Mouse (Mus musculus): Measurements from ENCODE around the gene Pla2g3.
A peak's percentile ranks its signal among the peaks of the same experiment; 100 is the strongest.

Pla2g3 gene

DNA sequence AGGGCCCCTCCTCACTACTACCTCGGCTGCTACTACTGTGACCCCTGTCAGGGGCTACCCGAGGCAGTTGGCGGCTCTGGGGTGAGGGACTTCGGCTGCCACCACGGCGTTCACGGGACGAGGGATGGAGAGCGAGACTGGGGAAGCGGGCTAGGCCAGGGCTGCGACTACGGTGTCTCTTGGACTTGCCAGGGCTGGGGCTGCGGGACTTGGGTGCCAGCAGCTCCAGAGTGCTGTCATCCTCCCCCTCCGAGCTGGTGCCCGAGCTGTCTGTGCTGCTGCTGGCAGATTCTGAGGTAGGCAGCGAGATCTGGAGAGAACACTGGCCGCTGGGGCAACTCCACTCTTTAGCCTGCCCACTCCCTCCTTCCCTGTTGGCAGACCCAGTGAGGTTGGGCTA, 6.8 kb downstream of the Pla2g3 start:
- no peak for DNase-seq (ENCODE audit: low spot score in 2 of 2)

DNA sequence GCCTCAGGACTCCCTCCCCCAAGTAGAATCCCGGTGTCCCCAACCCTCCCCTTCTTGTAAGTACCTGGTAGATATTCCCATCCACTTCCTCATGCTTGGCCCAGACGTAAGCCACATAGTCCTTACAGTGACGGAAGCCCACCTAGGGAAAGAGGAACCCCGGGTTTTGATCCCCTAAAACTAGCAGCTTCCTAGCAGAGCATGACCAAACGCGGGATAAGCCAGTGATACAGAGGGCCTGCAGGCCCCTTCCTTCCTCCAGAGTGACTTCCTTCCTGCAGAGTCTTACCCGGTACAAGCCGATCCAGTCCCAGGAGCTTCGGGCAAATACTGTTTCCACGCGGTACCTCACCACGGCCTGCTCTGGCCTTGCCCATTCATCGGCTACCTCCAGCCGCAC, 7.4 kb downstream of the Pla2g3 start:
- no peak for DNase-seq (ENCODE audit: low spot score in 2 of 2)

DNA sequence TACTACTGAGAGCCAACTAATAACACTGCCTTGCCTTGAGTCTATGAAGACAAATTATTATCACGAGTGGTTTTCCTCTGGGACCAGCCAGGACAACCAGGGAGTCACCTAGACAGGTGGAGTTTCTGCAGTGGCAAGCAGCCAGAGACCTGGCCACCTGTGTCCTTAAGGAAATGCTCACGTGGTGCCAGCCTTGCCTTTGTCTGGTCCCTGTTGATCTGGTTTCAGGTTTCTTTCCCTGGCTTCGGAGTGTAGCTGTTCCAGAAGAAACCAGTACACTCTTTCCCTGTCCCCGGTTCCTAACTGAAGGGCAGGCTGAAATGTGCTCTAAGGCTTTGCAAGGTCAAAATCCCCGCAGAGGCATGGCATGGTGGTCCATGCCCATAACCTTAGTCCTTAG, 8.7 kb downstream of the Pla2g3 start:
- no peak for DNase-seq (ENCODE audit: low spot score in 2 of 2)

DNA sequence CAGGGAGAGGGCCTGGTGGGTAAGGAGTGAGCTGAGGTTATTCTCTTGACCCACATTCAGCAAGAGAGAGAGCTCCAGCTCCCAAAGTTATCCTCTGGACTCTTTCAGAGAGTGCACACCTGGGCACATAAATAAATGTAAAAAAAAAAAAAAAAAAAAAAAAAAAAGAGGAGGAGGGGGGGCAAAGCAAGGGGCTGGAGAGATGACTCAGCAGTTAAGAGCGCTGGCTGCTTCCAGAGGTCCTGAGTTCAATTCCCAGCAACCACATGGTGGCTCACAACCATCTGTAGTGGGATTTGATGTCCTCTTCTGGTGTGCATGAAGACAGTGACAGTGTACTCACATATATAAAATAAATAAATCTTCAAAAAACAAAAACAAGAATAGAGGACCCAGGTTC, 9.2 kb downstream of the Pla2g3 start:
- DNase-seq (ENCODE audit: low spot score in 2 of 2), result no peak

DNA sequence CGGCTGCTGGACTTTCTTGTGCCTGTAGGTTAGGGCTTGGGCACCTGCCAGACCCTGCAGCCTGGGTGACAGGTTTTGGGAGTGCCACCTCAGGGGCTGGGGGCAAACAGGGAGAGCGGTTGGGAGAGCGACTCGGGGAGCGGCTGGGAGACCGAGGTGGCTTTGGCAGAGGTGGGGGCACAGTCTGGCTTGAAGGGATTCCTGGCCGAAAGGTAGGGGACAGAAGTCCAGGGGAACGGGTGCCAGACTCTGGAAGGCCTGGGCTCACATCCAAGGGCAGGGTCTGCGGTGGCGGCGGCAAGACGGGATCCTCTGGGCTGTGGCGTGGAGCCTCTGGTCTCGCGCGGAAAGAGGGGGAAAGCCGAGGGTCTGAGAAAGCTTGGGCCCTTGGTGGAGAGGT, 14.0 kb downstream of the Pla2g3 start:
- no peak for DNase-seq (ENCODE audit: low spot score in 2 of 2)

DNA sequence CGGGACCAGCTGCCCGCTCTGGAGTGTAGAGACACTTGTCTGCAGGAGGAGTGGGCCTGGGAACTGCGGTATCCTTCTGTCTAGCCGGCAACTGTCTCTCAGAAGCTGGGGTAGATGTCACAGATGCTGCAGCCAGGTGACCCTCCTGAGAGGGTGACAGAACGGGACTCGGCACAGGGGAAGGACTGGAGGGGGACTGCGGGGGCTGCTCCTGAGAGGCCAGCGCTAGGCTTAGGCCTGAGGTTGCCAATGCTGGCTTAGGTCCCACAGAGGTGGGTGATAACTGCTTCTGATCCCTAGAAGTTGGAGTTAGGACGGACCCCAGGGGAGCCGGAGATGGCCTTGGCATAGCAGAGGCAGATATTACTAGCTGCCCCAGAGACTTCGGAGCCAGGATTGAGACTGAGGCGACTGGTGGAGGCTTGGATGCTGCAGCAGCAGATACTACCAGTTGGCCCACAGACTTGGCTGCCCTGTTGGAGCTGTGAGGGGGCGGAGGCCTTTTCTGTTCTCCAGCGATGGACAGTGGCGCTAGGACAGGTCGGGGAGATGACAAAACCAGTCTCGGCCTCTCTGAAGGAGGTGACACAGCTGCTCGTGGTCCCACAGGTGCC, 14.5 kb downstream of the Pla2g3 start:
- DNase-seq (ENCODE audit: low spot score in 2 of 2), result no peak

DNA sequence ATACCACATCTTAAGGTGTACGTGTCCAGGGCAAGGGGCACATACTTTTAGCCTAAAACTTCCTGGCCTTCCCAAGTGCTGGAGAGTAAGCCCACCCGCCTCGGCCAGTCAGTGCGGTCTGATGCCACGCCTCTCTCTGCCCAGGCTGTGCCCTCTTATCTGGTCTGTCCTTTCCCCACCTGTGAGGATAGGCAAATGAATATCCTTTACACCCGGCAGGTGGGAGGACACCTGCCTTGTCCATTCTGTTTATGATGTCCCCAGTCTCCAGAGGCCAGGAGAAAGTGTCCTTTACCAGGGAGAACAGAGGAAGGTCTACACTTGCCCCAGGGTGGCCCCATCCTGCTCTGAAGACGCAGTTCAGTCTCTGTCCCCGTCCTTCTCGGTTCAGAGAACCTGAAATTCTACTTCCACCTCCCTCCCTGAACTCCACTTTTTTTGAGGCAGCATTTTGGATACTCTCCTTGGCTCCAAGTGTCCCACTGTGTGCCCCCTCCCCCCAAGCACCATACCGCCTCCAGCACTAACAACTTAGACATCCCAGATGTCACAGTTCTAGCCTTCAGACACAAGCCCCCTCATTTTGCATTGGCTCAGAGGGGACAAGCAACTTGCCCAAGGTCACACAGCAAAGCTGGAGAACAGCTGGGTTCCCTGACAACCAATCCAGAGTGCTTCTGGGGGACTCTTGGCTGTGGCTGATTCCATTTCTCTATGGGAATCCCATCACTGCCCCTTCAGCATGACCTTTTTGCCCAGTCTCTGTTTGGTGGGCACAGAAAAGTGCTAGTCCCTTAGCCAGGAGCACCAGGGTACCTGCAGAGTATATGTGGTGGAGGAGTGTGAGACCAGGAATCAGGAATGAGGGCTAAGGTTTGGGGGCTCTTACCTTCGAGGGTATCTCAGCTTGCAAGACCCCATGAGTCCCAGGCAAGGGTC, 15.9 kb downstream of the Pla2g3 start:
- no peak for DNase-seq (ENCODE audit: low spot score in 2 of 2)

DNA sequence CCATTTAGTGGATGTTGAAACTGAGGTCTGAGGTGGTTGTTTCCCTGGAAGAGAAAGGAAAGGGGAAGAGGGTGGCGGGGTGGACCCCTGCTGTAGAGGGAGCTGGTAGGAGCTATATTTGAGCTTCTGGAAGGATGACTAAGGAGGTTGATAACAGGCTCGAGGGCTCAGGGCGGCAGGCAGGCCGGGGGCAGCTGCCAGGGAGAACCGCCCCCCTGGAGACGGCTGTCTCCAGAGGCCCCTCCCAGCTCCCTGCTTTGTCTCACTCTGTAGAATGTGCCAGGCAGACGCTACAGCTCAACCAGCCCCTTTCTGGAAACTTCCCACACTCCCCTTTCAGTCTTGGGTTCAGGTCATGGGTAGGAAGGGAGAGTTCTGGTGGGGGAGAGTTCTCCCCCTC, 20.1 kb downstream of the Pla2g3 start:
- no peak for DNase-seq (ENCODE audit: low spot score in 2 of 2)

DNA sequence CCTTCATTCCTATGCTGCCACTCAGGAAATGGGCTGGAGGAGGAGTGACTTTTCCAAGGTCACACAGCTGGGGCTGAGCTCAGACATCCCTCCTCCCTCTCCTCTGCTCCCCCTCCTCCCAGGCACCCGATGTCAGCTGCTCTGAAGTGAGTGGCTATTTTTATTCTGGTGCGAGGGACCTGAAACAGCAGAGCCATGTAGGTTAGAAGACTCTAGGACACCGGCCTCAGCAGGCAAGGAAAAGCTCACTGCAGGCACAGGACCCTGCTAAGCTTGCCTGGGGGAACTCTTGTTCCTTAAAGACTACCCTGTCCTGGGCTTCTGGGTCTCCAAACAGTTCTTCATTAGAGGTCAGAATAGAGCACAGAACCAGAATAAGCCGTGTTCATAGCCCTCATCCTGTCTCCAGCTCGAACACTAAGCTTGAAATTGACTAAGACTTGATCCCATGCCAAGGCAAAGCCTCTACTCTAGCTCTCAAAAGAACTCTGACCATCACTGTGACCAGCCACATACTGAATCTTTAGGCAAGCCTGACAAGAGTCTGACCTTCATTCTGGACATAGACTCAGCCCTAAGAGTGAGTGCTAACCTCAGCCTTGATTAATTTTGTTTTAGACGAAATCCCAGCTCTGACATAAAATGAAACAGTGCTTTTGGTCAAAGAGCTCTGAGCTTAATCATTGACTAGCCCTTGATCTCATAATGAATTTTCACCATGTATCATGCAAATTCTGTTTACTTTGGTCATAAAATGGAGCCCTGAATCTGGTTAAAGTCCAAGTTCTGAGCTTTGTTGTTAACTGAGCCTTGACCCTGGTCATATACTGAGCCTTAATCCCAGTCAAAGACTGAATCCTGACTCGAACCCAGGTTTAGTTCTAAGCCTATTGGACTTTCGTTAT, 21.3 kb downstream of the Pla2g3 start:
- no peak for DNase-seq (ENCODE audit: low spot score in 2 of 2)

DNA sequence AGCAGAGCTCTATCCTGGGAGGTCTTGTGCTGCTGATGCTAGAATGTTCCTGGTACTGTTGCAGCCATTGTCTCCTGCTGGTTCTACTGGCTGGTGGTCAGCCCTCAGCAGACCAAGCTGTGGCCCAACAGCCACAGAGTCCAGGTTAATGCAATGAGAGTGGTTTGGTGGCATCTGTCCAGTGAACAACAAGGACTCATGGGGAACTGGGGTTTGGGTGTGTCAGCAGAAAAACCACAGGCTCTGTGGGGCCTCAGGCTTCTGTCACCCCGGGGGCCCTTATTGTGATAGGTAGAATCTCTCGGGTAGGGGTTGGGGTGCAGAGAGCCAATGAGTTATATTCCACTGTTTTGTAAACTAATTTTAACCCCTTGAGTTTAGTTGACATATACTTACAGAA, 22.2 kb downstream of the Pla2g3 start:
- DNase-seq (ENCODE audit: low spot score in 2 of 2), result no peak

DNA sequence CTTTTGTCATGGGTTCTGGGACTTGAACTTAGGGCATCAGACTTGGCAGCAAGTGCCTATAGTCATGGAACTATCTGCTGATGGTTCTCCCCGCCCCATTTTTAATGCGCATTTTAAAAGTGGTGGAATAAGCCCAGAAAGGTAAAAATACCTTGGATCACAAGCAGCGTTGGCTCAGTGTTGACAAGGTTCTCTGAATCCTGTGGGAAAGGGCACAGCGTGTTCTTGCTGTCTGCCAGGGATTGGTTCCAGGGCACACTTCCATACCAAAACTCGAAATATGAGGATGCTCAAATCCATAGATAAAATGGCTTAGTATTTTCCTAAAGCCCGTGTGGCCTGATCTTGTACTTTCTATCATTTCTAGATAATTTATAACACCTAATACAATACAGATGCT, 25.2 kb downstream of the Pla2g3 start:
- no peak for DNase-seq (ENCODE audit: low spot score in 2 of 2)

DNA sequence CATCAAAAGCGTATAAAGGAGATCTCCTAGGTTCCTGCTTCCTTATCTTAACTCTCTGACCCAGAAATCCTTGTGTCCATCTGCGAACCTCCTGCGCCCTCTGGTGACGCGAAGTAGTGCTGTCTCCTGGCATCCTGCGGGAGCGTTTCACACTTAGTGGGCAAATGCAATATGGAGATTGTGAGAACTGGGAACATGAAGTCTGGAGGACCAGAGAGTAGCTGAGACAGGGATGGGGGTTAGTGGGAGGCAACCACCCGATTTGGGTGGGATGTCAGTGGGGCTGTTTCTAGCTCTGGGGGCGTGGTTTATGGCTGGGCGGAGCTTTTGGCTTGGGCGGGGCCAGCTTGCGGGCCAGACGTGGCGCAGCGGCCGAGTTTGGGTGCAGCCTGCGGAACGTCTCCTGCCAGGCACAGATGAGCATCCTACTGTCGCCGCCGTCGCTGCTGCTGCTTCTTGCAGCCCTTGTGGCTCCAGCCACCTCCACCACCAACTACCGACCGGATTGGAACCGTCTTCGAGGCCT, 26.5 kb downstream of the Pla2g3 start, which contains the start of gene Selenom:
Selenom (plus strand) TSS at position 156 of the 526 bp plus-strand sequence.
- peak; percentile 85 to 89 for DNase-seq (ENCODE audit: low spot score in 2 of 2)

DNA sequence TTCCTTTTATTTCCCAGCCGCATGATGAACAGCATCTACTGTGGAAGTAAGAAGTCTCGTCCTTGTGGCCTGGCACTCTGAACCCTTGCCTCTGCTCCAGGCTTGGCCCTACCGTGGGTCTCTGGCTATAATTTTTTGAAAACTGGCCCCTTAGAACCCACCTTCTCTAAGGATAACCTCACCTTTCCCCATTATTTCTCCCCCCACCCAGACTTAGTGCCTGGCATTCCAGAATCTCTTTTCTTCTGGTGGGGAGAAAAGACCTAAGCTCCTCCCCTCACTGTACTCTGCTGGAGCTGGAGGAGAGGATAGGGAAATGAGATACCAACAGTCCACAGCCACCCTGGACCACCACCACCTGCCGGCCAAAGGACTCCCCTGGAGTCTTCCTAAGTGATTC, 27.1 kb downstream of the Pla2g3 start:
- DNase-seq (ENCODE audit: low spot score in 2 of 2), result no peak

DNA sequence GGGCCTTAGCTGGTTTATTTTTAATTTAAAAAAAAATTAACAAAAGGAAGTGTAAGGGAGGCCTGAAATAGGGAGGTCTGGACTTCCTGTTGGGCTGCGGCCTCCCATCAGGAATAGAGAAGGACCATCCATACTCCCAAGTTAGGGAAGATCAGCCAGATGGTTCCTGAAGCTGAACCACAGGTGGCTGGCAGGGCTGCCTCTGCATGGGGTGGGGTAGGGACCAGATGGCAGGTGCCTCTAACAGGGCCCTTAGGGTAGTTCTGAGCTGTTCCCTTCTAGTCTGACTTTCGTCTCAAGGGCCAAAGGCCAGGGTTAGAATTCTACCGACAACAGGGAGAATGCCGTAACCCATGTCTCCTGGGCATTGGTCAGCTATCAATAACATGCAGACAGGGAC, 27.6 kb downstream of the Pla2g3 start:
- DNase-seq (ENCODE audit: low spot score in 2 of 2), result no peak

DNA sequence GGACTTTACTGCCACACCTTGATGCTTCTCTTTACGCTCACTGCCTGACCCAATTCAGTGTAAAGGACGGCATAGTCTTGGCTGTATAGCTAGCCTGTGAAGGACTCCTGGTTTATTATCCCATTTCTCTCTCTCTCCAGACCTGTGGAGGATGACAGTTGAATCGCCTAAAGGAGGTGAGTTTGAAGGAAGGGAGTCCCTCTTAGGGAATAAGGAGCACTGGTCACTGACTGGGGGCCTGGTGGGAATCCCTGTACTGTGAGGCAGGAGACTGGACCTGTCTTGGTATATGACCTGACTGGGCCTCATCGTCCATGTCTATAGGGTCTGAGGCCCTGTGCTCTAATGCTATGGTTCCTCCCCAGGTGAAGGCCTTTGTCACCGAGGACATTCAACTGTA, 28.0 kb downstream of the Pla2g3 start:
- no peak for DNase-seq (ENCODE audit: low spot score in 2 of 2)

DNA sequence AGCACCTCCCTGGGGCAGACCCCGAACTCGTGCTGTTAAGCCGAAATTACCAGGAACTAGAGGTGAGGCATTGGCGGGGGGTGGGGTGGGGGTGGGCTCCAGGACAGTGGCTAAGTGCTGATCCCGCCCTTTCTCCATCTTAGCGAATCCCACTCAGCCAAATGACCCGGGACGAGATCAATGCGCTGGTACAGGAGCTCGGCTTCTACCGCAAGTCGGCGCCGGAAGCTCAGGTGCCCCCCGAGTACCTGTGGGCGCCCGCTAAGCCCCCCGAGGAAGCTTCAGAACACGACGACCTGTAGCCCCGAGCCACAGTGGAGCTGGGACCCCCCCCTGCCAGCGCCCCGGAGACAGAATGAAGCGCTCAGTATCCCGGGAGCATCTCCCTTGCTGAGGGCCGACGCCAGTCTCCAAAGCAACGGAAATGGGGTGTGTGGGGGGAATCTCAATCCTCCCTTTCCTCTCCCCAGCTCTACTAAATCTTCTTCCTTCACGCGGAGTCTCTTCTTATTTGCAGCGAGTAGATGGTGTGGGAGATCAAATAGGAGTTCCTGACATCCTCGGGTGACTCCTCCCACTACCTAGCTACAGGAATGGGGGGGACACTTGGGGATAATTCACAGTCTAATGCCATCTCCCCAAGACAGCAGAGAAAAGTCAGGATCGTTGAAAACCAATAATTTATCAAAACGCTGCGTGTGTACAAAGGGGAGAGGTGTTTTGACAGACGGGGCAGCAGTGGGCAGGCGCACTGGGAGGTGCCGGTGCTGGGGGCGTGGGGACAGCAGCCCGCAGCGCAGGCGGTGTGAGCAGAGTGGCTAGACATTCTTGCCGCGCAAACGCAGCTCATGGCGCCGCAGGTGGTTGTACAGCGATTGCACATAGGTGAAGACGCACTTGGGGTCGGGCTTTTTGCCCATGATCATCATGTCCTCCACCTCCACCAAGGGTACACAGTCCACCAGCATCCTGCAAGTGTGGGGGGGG, 29.1 kb downstream of the Pla2g3 start:
- no peak for DNase-seq (ENCODE audit: low spot score in 2 of 2)

DNA sequence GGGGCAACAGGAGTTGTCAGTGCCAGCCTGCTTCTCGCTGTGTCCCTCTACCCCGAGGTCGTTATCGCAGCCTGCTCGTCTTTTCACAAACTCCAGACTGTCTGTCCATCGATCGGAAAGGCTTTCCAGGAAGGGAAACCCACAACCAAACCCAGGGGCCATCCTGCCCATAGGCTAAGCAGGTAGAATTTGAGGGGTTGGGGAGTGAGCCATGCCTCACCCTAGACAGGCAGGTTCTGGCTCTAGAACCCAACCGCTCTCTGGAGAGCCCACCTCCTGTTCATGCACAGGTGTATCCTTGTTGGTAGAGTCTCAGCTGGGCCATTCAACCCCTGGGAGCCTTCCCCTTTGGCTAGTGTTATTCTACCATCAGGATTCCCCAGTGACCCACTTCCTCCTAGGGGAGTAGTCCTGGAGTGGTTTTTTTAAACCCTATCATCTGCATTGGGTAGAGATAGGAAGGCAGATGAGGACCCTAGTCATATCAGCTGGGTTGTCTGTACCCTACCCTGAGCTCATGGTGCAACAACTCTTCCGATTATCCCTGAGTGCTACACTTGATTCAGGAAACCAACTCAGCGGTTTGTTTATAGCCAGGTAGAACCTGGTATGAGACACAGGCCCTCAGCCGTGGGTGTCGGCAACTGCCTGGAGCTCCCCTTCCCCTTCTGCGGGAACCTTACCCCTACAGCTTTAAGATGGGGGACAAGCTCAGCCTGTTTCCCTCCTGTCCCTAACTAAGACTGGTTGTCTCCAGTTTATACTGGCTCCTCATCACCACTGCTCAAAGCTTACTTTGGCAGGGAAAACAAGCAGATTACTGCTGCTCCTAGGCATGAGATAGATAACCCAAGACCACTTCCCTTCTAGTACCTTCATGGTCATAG, 30.0 kb downstream of the Pla2g3 start:
- DNase-seq (ENCODE audit: low spot score in 2 of 2), result no peak

DNA sequence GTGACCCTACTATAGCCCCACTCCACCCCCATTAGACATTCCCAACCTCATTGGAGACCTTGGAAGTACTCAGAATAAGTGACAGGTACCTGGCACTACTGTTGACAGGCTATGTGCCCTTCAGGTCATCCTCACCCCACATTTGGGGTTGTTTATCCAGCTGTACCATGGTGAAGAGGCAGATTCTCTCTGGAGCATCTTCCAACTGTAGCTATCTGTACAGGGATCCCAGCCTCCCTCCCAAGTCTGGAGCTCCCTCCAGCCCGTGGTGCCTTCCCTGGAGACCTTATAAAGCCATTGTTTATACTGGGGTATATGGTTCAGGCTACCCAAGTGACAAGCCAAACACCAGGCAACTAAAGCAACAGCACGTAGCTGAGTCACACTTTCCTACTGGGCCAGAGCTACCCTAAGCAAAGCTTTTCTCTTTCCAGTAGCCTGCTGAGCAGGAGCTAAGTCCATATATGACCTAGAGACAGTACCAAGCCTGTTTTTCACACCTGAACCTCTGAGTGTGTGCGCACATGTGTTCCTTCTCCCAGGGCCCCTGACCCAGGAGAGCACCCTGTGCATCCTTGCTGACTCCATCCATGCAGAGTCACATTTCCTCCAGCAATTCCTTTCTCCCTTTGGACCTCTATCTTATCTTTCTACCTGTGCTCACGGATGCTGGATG, 31.1 kb downstream of the Pla2g3 start:
- no peak for DNase-seq (ENCODE audit: low spot score in 2 of 2)

DNA sequence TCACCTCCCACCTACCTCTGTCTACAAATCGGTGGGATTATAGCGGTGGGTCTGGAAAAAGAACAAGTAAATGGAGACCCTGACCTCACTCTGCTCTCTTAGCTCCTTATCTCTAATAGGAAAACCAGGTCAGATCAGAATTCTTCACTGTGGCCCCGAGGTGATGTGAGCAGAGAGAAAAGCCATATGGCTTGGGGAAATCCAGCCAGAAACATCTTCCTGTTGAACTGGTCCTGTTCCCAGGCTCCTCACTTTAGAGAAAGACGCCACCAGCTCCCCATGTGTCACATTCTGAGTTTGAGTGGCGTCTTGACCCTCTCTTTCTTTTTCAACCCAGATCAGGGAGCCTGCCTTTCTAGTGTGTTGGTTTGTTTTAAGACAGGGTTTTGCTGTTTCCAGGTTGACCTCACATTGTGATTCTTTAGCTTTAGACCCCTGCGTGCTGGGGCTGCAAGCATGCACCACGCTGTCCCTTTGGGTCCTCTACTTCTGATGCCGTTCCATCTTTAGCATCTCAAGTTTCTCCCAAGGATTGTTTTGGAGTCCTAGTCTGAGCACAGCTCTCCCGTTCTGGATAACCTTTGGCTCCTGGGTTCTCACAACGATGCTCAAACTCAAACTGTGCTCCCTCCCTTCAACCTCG, 31.8 kb downstream of the Pla2g3 start:
- DNase-seq (ENCODE audit: low spot score in 2 of 2), result no peak
